Comparison of ENCODE assay signal across 20 mouse cellular contexts in the genomic region with DNA sequence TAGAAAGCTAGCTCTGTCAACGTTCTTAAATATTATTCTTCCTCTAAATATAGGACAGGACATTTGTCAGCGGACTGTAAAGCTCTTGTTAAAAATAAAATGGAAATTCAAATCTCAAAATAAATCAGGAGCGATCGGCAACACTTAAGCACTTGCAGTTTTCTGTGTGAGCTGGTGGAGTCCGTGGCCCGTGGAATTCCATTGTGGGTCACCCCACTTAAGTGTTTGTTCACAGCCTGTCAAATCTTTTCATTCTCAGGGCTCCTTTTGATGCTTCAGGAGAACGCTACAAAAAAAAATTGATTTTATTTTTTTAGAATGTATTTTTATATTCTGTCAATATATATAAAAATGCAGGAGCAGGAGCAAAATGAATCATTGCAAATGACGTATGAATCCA. TPM values are rescaled to one million over a fixed set of nuclear protein-coding genes. Genes with fewer than 3 reads are reported as not detected.
DNase-seq lines count a peak whose midpoint lies in the region; ATAC-seq and TF ChIP-seq lines count a peak whose summit lies in the region.
"Had no signal": no experiment of that assay in that cellular context is flagged by ENCODE, and none has a peak within 500 bp of the region (broad histone marks: within the 10 kb centered on the region; RNA-seq: fewer than 3 reads in every experiment).

No protein-coding gene starts in this region.

- no peak for DNase-seq in heart, adult 9 months (ENCODE audit: low spot score in 2 of 2)
- DNase-seq in kidney, postnatal 0 days (ENCODE audit: low spot score) = peak; percentile 18
- no peak for DNase-seq in kidney, postnatal 25 days
- peak; percentile 49 for DNase-seq in Muller cell, postnatal 12 days (ENCODE audit: inconsistent ontology term)
- peak; percentile 61 for DNase-seq in brain, adult 2 months (ENCODE audit: low read depth, low spot score)
- no peak for DNase-seq in thymus, adult 2 months
- DNase-seq: adrenal gland, adult 8-10 months; cerebellum, adult 9-10 months; layer of hippocampus, postnatal 36 days; lung, postnatal 4 days; right cerebral cortex, postnatal 4 days had no signal

- H3K4me2 ChIP-seq in heart, embryonic 12.5 days = peak overlapping the region; percentile 54
- H3K4me2 ChIP-seq in kidney, postnatal 0 days (ENCODE audit: low read length) = peak overlapping the region; percentile 9; the same call in 1 of the 2 replicates
- H3K4me2 ChIP-seq: embryonic facial prominence, embryonic 12.5 days; hindbrain, embryonic 15.5 days; kidney, embryonic 15.5 days; limb, embryonic 15.5 days; liver, embryonic 15.5 days had no signal

- H3K4me1 ChIP-seq in heart, embryonic 12.5 days (replicated peaks) = peaks cover 23% of the 10 kb centered on the region
- no peaks in the 10 kb centered on the region for H3K4me1 ChIP-seq in kidney, postnatal 0 days (replicated peaks; ENCODE audit: insufficient read depth, low read length)
- H3K4me1 ChIP-seq in thymus, adult 2 months (replicated peaks; ENCODE audit: control insufficient read depth, insufficient read depth, low read length) = no peaks in the 10 kb centered on the region
- H3K4me1 ChIP-seq: liver, embryonic 15.5 days had no signal

- ATAC-seq in heart, embryonic 12.5 days (ENCODE audit: insufficient number of reproducible peaks, low FRiP score) = no peak
- no peak for ATAC-seq in kidney, postnatal 0 days (replicated peaks; ENCODE audit: low FRiP score, low read depth)
- ATAC-seq: intestine, postnatal 0 days had no signal

- TF ChIP-seq CTCF in kidney, postnatal 0 days (IDR thresholded peaks at IDR 0.05; ENCODE audit: low read depth) = no peak
- no peak for TF ChIP-seq CTCF in thymus, adult 2 months (IDR thresholded peaks at IDR 0.05; ENCODE audit: borderline replicate concordance, control insufficient read depth, extremely low read depth, insufficient read depth, low read length, poor library complexity)

- peaks cover 2% of the 10 kb centered on the region; the same call in 1 of the 2 replicates for H3K36me3 ChIP-seq in heart, embryonic 12.5 days
- no peaks in the 10 kb centered on the region for H3K36me3 ChIP-seq in kidney, postnatal 0 days (ENCODE audit: insufficient read depth, low read length)
- H3K36me3 ChIP-seq in thymus, adult 2 months (ENCODE audit: control insufficient read depth, insufficient read depth, low read length) = no peaks in the 10 kb centered on the region
- H3K36me3 ChIP-seq: embryonic facial prominence, embryonic 12.5 days; hindbrain, embryonic 15.5 days; kidney, embryonic 15.5 days; liver, embryonic 15.5 days had no signal

- no peak overlapping the region for H3K27ac ChIP-seq in heart, embryonic 12.5 days (ENCODE audit: poor library complexity, severe bottlenecking)
- H3K27ac ChIP-seq in kidney, postnatal 0 days = no peak overlapping the region
- H3K27ac ChIP-seq in thymus, adult 2 months (ENCODE audit: control insufficient read depth, insufficient read depth, low read length) = no peak overlapping the region
- H3K27ac ChIP-seq: embryonic facial prominence, embryonic 12.5 days; hindbrain, embryonic 15.5 days; kidney, embryonic 15.5 days; limb, embryonic 15.5 days; liver, embryonic 15.5 days; stomach, postnatal 0 days had no signal

- H3K9me3 ChIP-seq in heart, embryonic 12.5 days (replicated peaks) = no peaks in the 10 kb centered on the region
- H3K9me3 ChIP-seq in kidney, postnatal 0 days (replicated peaks; ENCODE audit: low read length) = no peaks in the 10 kb centered on the region
- H3K9me3 ChIP-seq: embryonic facial prominence, embryonic 12.5 days; hindbrain, embryonic 15.5 days; kidney, embryonic 15.5 days; limb, embryonic 15.5 days; liver, embryonic 15.5 days had no signal

- no peaks in the 10 kb centered on the region for H3K27me3 ChIP-seq in heart, embryonic 12.5 days (replicated peaks)
- no peaks in the 10 kb centered on the region for H3K27me3 ChIP-seq in kidney, postnatal 0 days (ENCODE audit: insufficient read depth, low read length)
- no peaks in the 10 kb centered on the region for H3K27me3 ChIP-seq in thymus, adult 2 months (ENCODE audit: control insufficient read depth, insufficient read depth, low read length)
- H3K27me3 ChIP-seq: embryonic facial prominence, embryonic 12.5 days; hindbrain, embryonic 15.5 days; kidney, embryonic 15.5 days; limb, embryonic 15.5 days; liver, embryonic 15.5 days had no signal

- TF ChIP-seq POLR2A in thymus, adult 2 months (IDR thresholded peaks at IDR 0.05; ENCODE audit: control insufficient read depth, extremely low read depth, insufficient read depth, low read length, poor library complexity) = no peak

- WGBS in heart, embryonic 12.5 days = 51% methylated on average over 8 of the region's 8 CpGs
- 50% methylated on average over 8 of the region's 8 CpGs for WGBS in kidney, postnatal 0 days
- WGBS in thymus, adult 2 months = 84% methylated on average over 8 of the region's 8 CpGs

- H3K9ac ChIP-seq in heart, embryonic 12.5 days = no peak overlapping the region
- no peak overlapping the region for H3K9ac ChIP-seq in kidney, postnatal 0 days (ENCODE audit: low read depth, low read length)
- H3K9ac ChIP-seq: embryonic facial prominence, embryonic 12.5 days; hindbrain, embryonic 15.5 days; kidney, embryonic 15.5 days; limb, embryonic 15.5 days; liver, embryonic 15.5 days had no signal

- H3K4me3 ChIP-seq in heart, embryonic 12.5 days = no peak overlapping the region
- H3K4me3 ChIP-seq in kidney, postnatal 0 days (replicated peaks; ENCODE audit: low read depth, low read length) = no peak overlapping the region
- no peak overlapping the region for H3K4me3 ChIP-seq in thymus, adult 2 months (ENCODE audit: control insufficient read depth, insufficient read depth, low read length)
- H3K4me3 ChIP-seq: embryonic facial prominence, embryonic 12.5 days; erythroblast, embryonic 14.5 days; hindbrain, embryonic 15.5 days; kidney, embryonic 15.5 days; limb, embryonic 15.5 days; liver, embryonic 15.5 days had no signal

RNA-seq across cellular contexts. Expression of a gene that starts 45.5 kb away (rescaled TPM):
- 39.9 and 40.9 TPM in 2 replicates for polyA plus RNA-seq in heart, embryonic 12.5 days (2016; fragmentation: Nextera tagmentation; extraction: Ambion mirVana)
- 15.6 and 15.9 TPM in 2 replicates for polyA plus RNA-seq in kidney, postnatal 0 days (2015; fragmentation: Nextera tagmentation; extraction: Ambion mirVana)
- 1.1 TPM in 2 replicates for polyA plus RNA-seq in thymus, adult 2 months (2012; rRNA removed)

Comparison
In these comparisons a context has a peak if more than half of its experiments do, and no peak if none do; other contexts are left out.
1. DNase-seq: peak in kidney, postnatal 0 days (single experiment), Muller cell, postnatal 12 days (single experiment) and brain, adult 2 months (single experiment); none in heart, adult 9 months (0 of 2), kidney, postnatal 25 days (0 of 2) and thymus, adult 2 months (single experiment).